8 mouse cellular contexts compared by ENCODE assay signal in genomic region chr11:8557006-8557405, GRCm38 (mm10).
DNase-seq lines count a peak whose midpoint lies in the region; ATAC-seq and TF ChIP-seq lines count a peak whose summit lies in the region.

No protein-coding gene starts in this region.

- WGBS in kidney, postnatal 0 days = 56% methylated on average over 9 of the region's 9 CpGs
- 56% methylated on average over 9 of the region's 9 CpGs for WGBS in kidney, embryonic 14.5 days

- H3K4me2 ChIP-seq in kidney, postnatal 0 days (ENCODE audit: low read length) = no peak overlapping the region
- H3K4me2 ChIP-seq in kidney, embryonic 14.5 days (replicated peaks; ENCODE audit: low read depth, low read length) = no peak overlapping the region

- TF ChIP-seq CTCF in kidney, postnatal 0 days (IDR thresholded peaks at IDR 0.05; ENCODE audit: low read depth) = no peak

- H3K27me3 ChIP-seq in kidney, postnatal 0 days (ENCODE audit: insufficient read depth, low read length) = no peaks in the 10 kb centered on the region
- H3K27me3 ChIP-seq in kidney, embryonic 14.5 days (ENCODE audit: control insufficient read depth, insufficient read depth, low read length) = no peaks in the 10 kb centered on the region

- ATAC-seq in kidney, postnatal 0 days (replicated peaks; ENCODE audit: low FRiP score, low read depth) = 0 out of 2 replicates have a peak, but pooled peaks have one; percentile 31
- no peak; the same call in 1 of the 2 replicates for ATAC-seq in kidney, embryonic 14.5 days (ENCODE audit: low FRiP score, low TSS enrichment)
- peak; percentile 92 for ATAC-seq in megakaryocyte progenitor cell, adult 5-6 weeks (replicated peaks; ENCODE audit: poor library complexity)

- H3K4me3 ChIP-seq in kidney, postnatal 0 days (replicated peaks; ENCODE audit: low read depth, low read length) = no peak overlapping the region
- H3K4me3 ChIP-seq in kidney, embryonic 14.5 days (ENCODE audit: low read length) = no peak overlapping the region

- DNase-seq in kidney, postnatal 0 days (ENCODE audit: low spot score) = no peak
- DNase-seq in brain, adult 2 months (ENCODE audit: low read depth, low spot score) = peak; percentile 51
- DNase-seq in heart, adult 9 months (ENCODE audit: low spot score in 2 of 2) = peak; percentile 32 to 47
- peak; percentile 34 to 37 for DNase-seq in layer of hippocampus, postnatal 14 days (ENCODE audit: low spot score in 2 of 2)
- DNase-seq in thymus, postnatal 14 days = peak; percentile 62
- no peak for DNase-seq in urinary bladder, adult 2 months (ENCODE audit: low spot score)

- peaks cover 16% of the 10 kb centered on the region for H3K4me1 ChIP-seq in kidney, postnatal 0 days (replicated peaks; ENCODE audit: insufficient read depth, low read length)
- H3K4me1 ChIP-seq in kidney, embryonic 14.5 days (ENCODE audit: control insufficient read depth, insufficient read depth, low read length) = 0 out of 2 replicates have a peak, but pooled peaks cover 6% of the 10 kb centered on the region

- H3K36me3 ChIP-seq in kidney, postnatal 0 days (ENCODE audit: insufficient read depth, low read length) = no peaks in the 10 kb centered on the region
- no peaks in the 10 kb centered on the region for H3K36me3 ChIP-seq in kidney, embryonic 14.5 days (ENCODE audit: control insufficient read depth, insufficient read depth, low read length)

- no peaks in the 10 kb centered on the region for H3K9me3 ChIP-seq in kidney, postnatal 0 days (replicated peaks; ENCODE audit: low read length)
- no peaks in the 10 kb centered on the region for H3K9me3 ChIP-seq in kidney, embryonic 14.5 days (ENCODE audit: control insufficient read depth, low read length)

- no peak overlapping the region for H3K9ac ChIP-seq in kidney, postnatal 0 days (ENCODE audit: low read depth, low read length)
- no peak overlapping the region for H3K9ac ChIP-seq in kidney, embryonic 14.5 days (ENCODE audit: low read depth, low read length)

- peak overlapping the region; percentile 79 for H3K27ac ChIP-seq in kidney, postnatal 0 days
- no peak overlapping the region for H3K27ac ChIP-seq in kidney, embryonic 14.5 days (ENCODE audit: low read depth, low read length)

Comparison
In these comparisons a context has a peak if more than half of its experiments do, and no peak if none do; other contexts are left out.
1. DNase-seq: peak in brain, adult 2 months (single experiment), heart, adult 9 months (2 of 2), layer of hippocampus, postnatal 14 days (2 of 2) and thymus, postnatal 14 days (single experiment); none in kidney, postnatal 0 days (single experiment) and urinary bladder, adult 2 months (single experiment).